Mouse (Mus musculus): ENCODE results near the gene Cap2. TPM values are rescaled to one million over a fixed set of nuclear protein-coding genes. Genes with fewer than 3 reads are reported as not detected.
A peak's percentile ranks its signal among the peaks of the same experiment; 100 is the strongest.

Cap2 gene
- polyA plus RNA-seq, 1 experiment from 2014 or later = 35.1 TPM

DNA sequence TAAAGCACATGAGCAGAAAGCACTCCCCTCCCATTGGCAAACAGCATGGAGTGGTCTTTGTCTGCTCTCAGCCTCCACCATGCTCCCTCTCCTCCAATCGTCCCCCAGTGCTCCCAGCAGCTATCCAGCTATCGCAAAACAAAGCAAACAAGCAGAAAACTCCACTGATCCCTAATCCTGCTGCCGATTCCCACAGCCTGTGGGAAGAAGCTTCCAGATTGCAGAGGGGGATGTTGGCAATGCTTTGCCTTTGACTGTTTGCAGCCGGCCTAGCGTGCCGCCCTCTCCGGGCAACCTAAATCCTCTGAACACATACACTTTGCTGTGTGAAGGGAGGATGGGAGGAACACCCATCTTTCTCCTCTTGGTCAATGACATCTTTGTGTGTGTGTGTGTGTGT lies 83.2 kb downstream of the Cap2 start:
- no peak for DNase-seq (ENCODE audit: low spot score)
- no peaks in the 10 kb centered on the region; the same call in 1 of the 2 replicates for H3K4me1 ChIP-seq (ENCODE audit: control insufficient read depth, insufficient read depth, low read length)
- H3K4me2 ChIP-seq (ENCODE audit: low read depth, low read length) = no peak overlapping the region
- H3K27me3 ChIP-seq (replicated peaks; ENCODE audit: control insufficient read depth, insufficient read depth, low read length) = no peaks in the 10 kb centered on the region
- H3K9me3 ChIP-seq (ENCODE audit: control insufficient read depth, low read length) = no peaks in the 10 kb centered on the region
- no peak overlapping the region for H3K9ac ChIP-seq (ENCODE audit: low read depth, low read length)
- H3K36me3 ChIP-seq (ENCODE audit: control insufficient read depth, insufficient read depth, low read length) = no peaks in the 10 kb centered on the region
- H3K4me3 ChIP-seq (ENCODE audit: low read depth, low read length) = no peak overlapping the region
- no peak overlapping the region for H3K27ac ChIP-seq (replicated peaks; ENCODE audit: low read depth, low read length)
- no peak for ATAC-seq (ENCODE audit: low read depth)
- 71% methylated on average over 7 of the region's 7 CpGs for WGBS

GRCm38 (mm10) chr13:46587717-46588289 lies 86.2 kb downstream of the Cap2 start:
- Histone ChIP-seq H3K9me3 (ENCODE audit: control insufficient read depth, low read length) (no peaks in the 10 kb centered on the region), H3K4me2 (ENCODE audit: low read depth, low read length) (0 out of 2 replicates have a peak overlapping the region, but pooled peaks have one; percentile 11)
- 57% methylated on average over 17 of the region's 17 CpGs for WGBS

DNA sequence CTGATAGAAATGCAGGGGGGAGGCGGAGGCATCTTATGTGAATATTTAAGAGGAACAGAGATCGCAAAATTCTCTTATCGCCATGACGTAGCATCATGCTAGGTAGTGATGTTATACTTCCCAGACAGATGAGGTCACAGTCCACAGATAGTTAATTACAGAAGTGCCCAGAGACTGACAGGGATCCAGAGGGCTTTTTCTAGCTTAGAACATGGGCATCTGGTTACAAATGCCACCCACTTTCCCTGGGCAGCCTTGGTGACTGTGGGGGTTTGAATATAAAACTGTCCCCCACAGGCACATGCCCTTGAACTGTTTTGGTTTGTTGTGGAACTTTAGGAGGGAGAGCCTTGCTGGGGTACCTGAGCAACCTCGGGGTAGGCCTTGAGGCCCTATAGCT lies 87.0 kb downstream of the Cap2 start:
- Histone ChIP-seq H3K9ac (ENCODE audit: low read depth, low read length) (no peak overlapping the region), H3K4me3 (ENCODE audit: low read depth, low read length) (no peak overlapping the region), H3K27me3 (replicated peaks; ENCODE audit: control insufficient read depth, insufficient read depth, low read length) (no peaks in the 10 kb centered on the region), H3K4me1 (ENCODE audit: control insufficient read depth, insufficient read depth, low read length) (no peaks in the 10 kb centered on the region; the same call in 1 of the 2 replicates), H3K27ac (replicated peaks; ENCODE audit: low read depth, low read length) (no peak overlapping the region), H3K9me3 (ENCODE audit: control insufficient read depth, low read length) (no peaks in the 10 kb centered on the region), H3K36me3 (ENCODE audit: control insufficient read depth, insufficient read depth, low read length) (no peaks in the 10 kb centered on the region), H3K4me2 (ENCODE audit: low read depth, low read length) (no peak overlapping the region)
- no peak for DNase-seq (ENCODE audit: low spot score)
- WGBS = 91% methylated on average over 5 of the region's 5 CpGs
- no peak for ATAC-seq (ENCODE audit: low read depth)

More at GRCm38 (mm10) chr13:46587717-46588289, 86.2 kb downstream of the Cap2 start:
- Histone ChIP-seq H3K27me3 (replicated peaks; ENCODE audit: control insufficient read depth, insufficient read depth, low read length) (no peaks in the 10 kb centered on the region), H3K4me1 (ENCODE audit: control insufficient read depth, insufficient read depth, low read length) (no peaks in the 10 kb centered on the region; the same call in 1 of the 2 replicates), H3K36me3 (ENCODE audit: control insufficient read depth, insufficient read depth, low read length) (no peaks in the 10 kb centered on the region), H3K4me3 (ENCODE audit: low read depth, low read length) (no peak overlapping the region), H3K27ac (replicated peaks; ENCODE audit: low read depth, low read length) (no peak overlapping the region), H3K9ac (ENCODE audit: low read depth, low read length) (no peak overlapping the region)
- ATAC-seq (ENCODE audit: low read depth) (peak; percentile 70; the same call in 1 of the 2 replicates), DNase-seq (ENCODE audit: low spot score) (peak; percentile 51)

DNA sequence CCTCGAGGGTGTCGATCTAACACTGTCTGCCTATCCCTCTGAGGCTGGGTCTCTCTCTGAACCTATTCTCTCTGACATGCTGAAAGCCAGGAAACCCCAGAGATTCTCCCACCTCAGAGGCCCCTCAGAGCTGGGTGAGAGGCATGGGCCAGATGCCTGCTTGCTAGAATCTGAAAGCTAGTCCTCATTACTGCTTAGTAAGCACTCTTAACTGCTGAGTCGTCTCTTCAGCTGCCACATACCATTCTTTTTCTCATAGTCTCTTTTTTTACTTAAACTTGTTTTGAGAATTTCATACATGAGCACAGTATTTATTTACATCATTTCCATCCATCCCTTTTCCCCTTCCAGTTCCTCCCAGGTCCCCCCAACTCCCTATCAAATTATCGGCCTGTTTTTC lies 89.2 kb downstream of the Cap2 start:
- Histone ChIP-seq H3K4me1 (ENCODE audit: control insufficient read depth, insufficient read depth, low read length) (no peaks in the 10 kb centered on the region; the same call in 1 of the 2 replicates), H3K4me2 (ENCODE audit: low read depth, low read length) (no peak overlapping the region), H3K9me3 (ENCODE audit: control insufficient read depth, low read length) (no peaks in the 10 kb centered on the region), H3K27me3 (replicated peaks; ENCODE audit: control insufficient read depth, insufficient read depth, low read length) (no peaks in the 10 kb centered on the region), H3K4me3 (ENCODE audit: low read depth, low read length) (no peak overlapping the region), H3K9ac (ENCODE audit: low read depth, low read length) (no peak overlapping the region), H3K36me3 (ENCODE audit: control insufficient read depth, insufficient read depth, low read length) (no peaks in the 10 kb centered on the region), H3K27ac (replicated peaks; ENCODE audit: low read depth, low read length) (no peak overlapping the region)
- DNase-seq (ENCODE audit: low spot score) (no peak), ATAC-seq (ENCODE audit: low read depth) (no peak)
- 81% methylated on average over 4 of the region's 4 CpGs for WGBS

- Histone ChIP-seq H3K4me1 (ENCODE audit: control insufficient read depth, insufficient read depth, low read length) (no peaks in the 10 kb centered on the region), H3K4me2 (ENCODE audit: low read depth, low read length) (no peak overlapping the region), H3K4me3 (ENCODE audit: low read depth, low read length) (no peak overlapping the region), H3K9me3 (ENCODE audit: control insufficient read depth, low read length) (no peaks in the 10 kb centered on the region), H3K9ac (ENCODE audit: low read depth, low read length) (no peak overlapping the region), H3K27ac (replicated peaks; ENCODE audit: low read depth, low read length) (no peak overlapping the region), H3K36me3 (ENCODE audit: control insufficient read depth, insufficient read depth, low read length) (no peaks in the 10 kb centered on the region), H3K27me3 (replicated peaks; ENCODE audit: control insufficient read depth, insufficient read depth, low read length) (no peaks in the 10 kb centered on the region)
- 80% methylated on average over 5 of the region's 5 CpGs for WGBS
- ATAC-seq (ENCODE audit: low read depth) (no peak), DNase-seq (ENCODE audit: low spot score) (no peak)
Measured at GRCm38 (mm10) chr13:46600694-46601093, 99.0 kb downstream of the Cap2 start.

DNA sequence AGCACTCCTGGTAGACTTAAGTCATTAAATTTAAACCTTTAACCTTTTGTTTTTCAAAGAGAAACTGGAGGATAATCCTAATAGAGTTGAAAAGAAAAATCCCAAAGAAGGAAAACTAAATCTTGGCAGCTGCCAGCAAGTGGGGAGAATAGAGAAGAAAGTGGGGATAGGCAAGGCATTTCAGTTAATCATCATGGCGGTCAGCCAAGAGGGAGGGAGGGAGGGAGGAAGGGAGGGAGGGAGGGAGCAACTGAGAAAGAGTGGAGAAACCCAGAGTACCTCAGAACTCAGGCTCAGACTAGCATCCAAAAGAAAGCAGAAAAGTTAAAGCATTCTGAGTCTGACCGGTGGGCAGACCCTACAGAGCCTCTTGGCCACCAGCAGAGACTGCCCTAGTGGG lies 99.7 kb downstream of the Cap2 start:
- 84% methylated on average over 2 of the region's 2 CpGs for WGBS
- no peak for ATAC-seq (ENCODE audit: low read depth)

GRCm38 (mm10) chr13:46602674-46603073 lies 101.0 kb downstream of the Cap2 start:
- no peak for ATAC-seq (ENCODE audit: low read depth)
- no peak for DNase-seq (ENCODE audit: low spot score)
- Histone ChIP-seq H3K27ac (replicated peaks; ENCODE audit: low read depth, low read length) (no peak overlapping the region), H3K9me3 (ENCODE audit: control insufficient read depth, low read length) (no peaks in the 10 kb centered on the region), H3K4me3 (ENCODE audit: low read depth, low read length) (no peak overlapping the region), H3K9ac (ENCODE audit: low read depth, low read length) (no peak overlapping the region), H3K4me1 (ENCODE audit: control insufficient read depth, insufficient read depth, low read length) (no peaks in the 10 kb centered on the region), H3K27me3 (replicated peaks; ENCODE audit: control insufficient read depth, insufficient read depth, low read length) (no peaks in the 10 kb centered on the region), H3K4me2 (ENCODE audit: low read depth, low read length) (no peak overlapping the region), H3K36me3 (ENCODE audit: control insufficient read depth, insufficient read depth, low read length) (no peaks in the 10 kb centered on the region)
- 84% methylated on average over 11 of the region's 11 CpGs for WGBS

More for the DNA sequence above, 99.7 kb downstream of the Cap2 start:
- H3K27ac ChIP-seq (replicated peaks; ENCODE audit: low read depth, low read length) = no peak overlapping the region
- H3K27me3 ChIP-seq (replicated peaks; ENCODE audit: control insufficient read depth, insufficient read depth, low read length) = no peaks in the 10 kb centered on the region
- no peak overlapping the region for H3K4me2 ChIP-seq (ENCODE audit: low read depth, low read length)
- H3K36me3 ChIP-seq (ENCODE audit: control insufficient read depth, insufficient read depth, low read length) = no peaks in the 10 kb centered on the region
- H3K4me1 ChIP-seq (ENCODE audit: control insufficient read depth, insufficient read depth, low read length) = no peaks in the 10 kb centered on the region
- H3K4me3 ChIP-seq (ENCODE audit: low read depth, low read length) = no peak overlapping the region
- no peak overlapping the region for H3K9ac ChIP-seq (ENCODE audit: low read depth, low read length)
- DNase-seq (ENCODE audit: low spot score) = no peak
- H3K9me3 ChIP-seq (ENCODE audit: control insufficient read depth, low read length) = no peaks in the 10 kb centered on the region

- Histone ChIP-seq H3K4me1 (ENCODE audit: control insufficient read depth, insufficient read depth, low read length) (no peaks in the 10 kb centered on the region), H3K9me3 (ENCODE audit: control insufficient read depth, low read length) (peaks cover 6% of the 10 kb centered on the region; the same call in 1 of the 2 replicates), H3K4me3 (ENCODE audit: low read depth, low read length) (no peak overlapping the region), H3K27ac (replicated peaks; ENCODE audit: low read depth, low read length) (no peak overlapping the region), H3K4me2 (ENCODE audit: low read depth, low read length) (no peak overlapping the region), H3K27me3 (replicated peaks; ENCODE audit: control insufficient read depth, insufficient read depth, low read length) (no peaks in the 10 kb centered on the region), H3K36me3 (ENCODE audit: control insufficient read depth, insufficient read depth, low read length) (no peaks in the 10 kb centered on the region), H3K9ac (ENCODE audit: low read depth, low read length) (no peak overlapping the region)
- DNase-seq (ENCODE audit: low spot score) (peak; percentile 63), ATAC-seq (ENCODE audit: low read depth) (no peak)
- WGBS = 74% methylated on average over 3 of the region's 3 CpGs
Measured at GRCm38 (mm10) chr13:46611033-46611432, 109.4 kb downstream of the Cap2 start.

DNA sequence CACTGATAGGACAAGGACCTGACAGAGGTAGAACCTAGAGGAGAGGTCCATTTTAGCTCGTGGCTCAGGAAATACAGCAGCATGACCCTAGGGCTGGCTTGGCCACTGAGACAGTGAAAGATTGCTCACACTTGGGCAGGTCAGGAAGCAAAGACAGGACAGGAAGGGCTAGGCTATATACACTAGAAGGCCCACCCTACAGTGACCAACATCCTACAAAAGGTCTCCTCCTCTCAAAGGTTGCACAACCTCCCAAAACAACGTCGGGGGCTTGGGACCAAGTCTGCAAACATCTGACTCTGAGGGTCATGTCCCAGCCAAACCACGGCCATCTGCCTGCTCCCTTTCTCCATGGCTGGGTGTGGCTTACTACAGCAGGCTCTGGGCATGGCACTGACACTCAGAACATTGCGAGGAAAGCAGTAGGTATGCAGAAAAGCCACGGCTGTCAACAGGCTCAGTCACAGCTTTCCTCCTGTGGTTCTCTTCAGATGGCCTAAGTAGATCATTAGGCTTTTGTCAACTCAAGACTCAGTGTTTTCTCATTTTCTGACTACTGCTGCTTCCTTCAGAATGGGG lies 112.1 kb downstream of the Cap2 start:
- Histone ChIP-seq H3K4me2 (ENCODE audit: low read depth, low read length) (no peak overlapping the region), H3K4me1 (ENCODE audit: control insufficient read depth, insufficient read depth, low read length) (no peaks in the 10 kb centered on the region), H3K9me3 (ENCODE audit: control insufficient read depth, low read length) (peaks cover 4% of the 10 kb centered on the region; the same call in 1 of the 2 replicates), H3K36me3 (ENCODE audit: control insufficient read depth, insufficient read depth, low read length) (no peaks in the 10 kb centered on the region), H3K27me3 (replicated peaks; ENCODE audit: control insufficient read depth, insufficient read depth, low read length) (no peaks in the 10 kb centered on the region), H3K9ac (ENCODE audit: low read depth, low read length) (no peak overlapping the region), H3K4me3 (ENCODE audit: low read depth, low read length) (no peak overlapping the region), H3K27ac (replicated peaks; ENCODE audit: low read depth, low read length) (no peak overlapping the region)
- ATAC-seq (ENCODE audit: low read depth) = no peak
- WGBS = 73% methylated on average over 6 of the region's 6 CpGs
- no peak for DNase-seq (ENCODE audit: low spot score)
